Mouse (Mus musculus): ENCODE data around the gene Ccdc82. TPM values are rescaled to one million over a fixed set of nuclear protein-coding genes. Genes with fewer than 3 reads are reported as not detected.

Ccdc82 gene
- polyA plus RNA-seq, 1 experiment from 2014 or later = 5.2 TPM

- WGBS = 92% methylated on average over 1 of the region's 1 CpGs
- no peak overlapping the region for H3K27ac ChIP-seq (ENCODE audit: low read depth, low read length)
- H3K4me1 ChIP-seq (replicated peaks; ENCODE audit: control insufficient read depth, insufficient read depth, low read length) = no peaks in the 10 kb centered on the region
- no peaks in the 10 kb centered on the region; the same call in 1 of the 2 replicates for H3K36me3 ChIP-seq (ENCODE audit: control insufficient read depth, insufficient read depth)
- no peak overlapping the region for H3K9ac ChIP-seq (ENCODE audit: low read depth, low read length)
- no peak for ATAC-seq
- no peak for TF ChIP-seq CTCF (IDR thresholded peaks at IDR 0.05; ENCODE audit: low read depth)
- H3K4me2 ChIP-seq (replicated peaks; ENCODE audit: low read depth) = no peak overlapping the region
- no peaks in the 10 kb centered on the region for H3K9me3 ChIP-seq (ENCODE audit: control insufficient read depth)
- no peaks in the 10 kb centered on the region for H3K27me3 ChIP-seq (replicated peaks; ENCODE audit: control insufficient read depth, insufficient read depth, low read length)
- no peak overlapping the region for H3K4me3 ChIP-seq (ENCODE audit: low read depth, low read length)
Measured at GRCm38 (mm10) chr9:13256726-13257125, 10.0 kb downstream of the Ccdc82 start.

- H3K27ac ChIP-seq (ENCODE audit: low read depth, low read length) = no peak overlapping the region
- WGBS = 94% methylated on average over 2 of the region's 2 CpGs
- no peaks in the 10 kb centered on the region for H3K27me3 ChIP-seq (replicated peaks; ENCODE audit: control insufficient read depth, insufficient read depth, low read length)
- no peak overlapping the region for H3K4me3 ChIP-seq (ENCODE audit: low read depth, low read length)
- H3K9me3 ChIP-seq (ENCODE audit: control insufficient read depth) = no peaks in the 10 kb centered on the region
- H3K9ac ChIP-seq (ENCODE audit: low read depth, low read length) = no peak overlapping the region
- no peaks in the 10 kb centered on the region; the same call in 1 of the 2 replicates for H3K36me3 ChIP-seq (ENCODE audit: control insufficient read depth, insufficient read depth)
- H3K4me2 ChIP-seq (replicated peaks; ENCODE audit: low read depth) = no peak overlapping the region
- H3K4me1 ChIP-seq (replicated peaks; ENCODE audit: control insufficient read depth, insufficient read depth, low read length) = no peaks in the 10 kb centered on the region
- no peak for TF ChIP-seq CTCF (IDR thresholded peaks at IDR 0.05; ENCODE audit: low read depth)
- no peak for ATAC-seq
Measured at GRCm38 (mm10) chr9:13258173-13258572, 11.4 kb downstream of the Ccdc82 start.

GRCm38 (mm10) chr9:13260980-13261379 is 14.2 kb downstream of the Ccdc82 start:
- Histone ChIP-seq H3K4me1 (replicated peaks; ENCODE audit: control insufficient read depth, insufficient read depth, low read length) (no peaks in the 10 kb centered on the region), H3K9me3 (ENCODE audit: control insufficient read depth) (no peaks in the 10 kb centered on the region), H3K36me3 (ENCODE audit: control insufficient read depth, insufficient read depth) (no peaks in the 10 kb centered on the region), H3K9ac (ENCODE audit: low read depth, low read length) (no peak overlapping the region), H3K27ac (ENCODE audit: low read depth, low read length) (no peak overlapping the region), H3K4me2 (replicated peaks; ENCODE audit: low read depth) (no peak overlapping the region), H3K4me3 (ENCODE audit: low read depth, low read length) (no peak overlapping the region), H3K27me3 (replicated peaks; ENCODE audit: control insufficient read depth, insufficient read depth, low read length) (no peaks in the 10 kb centered on the region)
- TF ChIP-seq CTCF (IDR thresholded peaks at IDR 0.05; ENCODE audit: low read depth) = no peak
- ATAC-seq = no peak
- 75% methylated on average over 3 of the region's 3 CpGs for WGBS

GRCm38 (mm10) chr9:13273219-13273618 is 26.5 kb downstream of the Ccdc82 start:
- ATAC-seq = no peak
- no peaks in the 10 kb centered on the region for H3K9me3 ChIP-seq (ENCODE audit: control insufficient read depth)
- peaks cover 5% of the 10 kb centered on the region; the same call in 1 of the 2 replicates for H3K36me3 ChIP-seq (ENCODE audit: control insufficient read depth, insufficient read depth)
- H3K4me2 ChIP-seq (replicated peaks; ENCODE audit: low read depth) = no peak overlapping the region
- H3K4me3 ChIP-seq (ENCODE audit: low read depth, low read length) = no peak overlapping the region
- H3K27ac ChIP-seq (ENCODE audit: low read depth, low read length) = no peak overlapping the region
- 90% methylated on average over 1 of the region's 1 CpGs for WGBS
- H3K4me1 ChIP-seq (replicated peaks; ENCODE audit: control insufficient read depth, insufficient read depth, low read length) = no peaks in the 10 kb centered on the region
- no peak for TF ChIP-seq CTCF (IDR thresholded peaks at IDR 0.05; ENCODE audit: low read depth)
- H3K9ac ChIP-seq (ENCODE audit: low read depth, low read length) = no peak overlapping the region
- H3K27me3 ChIP-seq (replicated peaks; ENCODE audit: control insufficient read depth, insufficient read depth, low read length) = no peaks in the 10 kb centered on the region

- no peaks in the 10 kb centered on the region for H3K9me3 ChIP-seq (ENCODE audit: control insufficient read depth)
- no peak overlapping the region for H3K4me3 ChIP-seq (ENCODE audit: low read depth, low read length)
- TF ChIP-seq CTCF (IDR thresholded peaks at IDR 0.05; ENCODE audit: low read depth) = no peak
- peaks cover 7% of the 10 kb centered on the region; the same call in 1 of the 2 replicates for H3K36me3 ChIP-seq (ENCODE audit: control insufficient read depth, insufficient read depth)
- H3K4me1 ChIP-seq (replicated peaks; ENCODE audit: control insufficient read depth, insufficient read depth, low read length) = no peaks in the 10 kb centered on the region
- H3K9ac ChIP-seq (ENCODE audit: low read depth, low read length) = no peak overlapping the region
- no peaks in the 10 kb centered on the region for H3K27me3 ChIP-seq (replicated peaks; ENCODE audit: control insufficient read depth, insufficient read depth, low read length)
- ATAC-seq = no peak
- WGBS = 78% methylated on average over 2 of the region's 2 CpGs
- H3K4me2 ChIP-seq (replicated peaks; ENCODE audit: low read depth) = no peak overlapping the region
- no peak overlapping the region for H3K27ac ChIP-seq (ENCODE audit: low read depth, low read length)
Measured at GRCm38 (mm10) chr9:13287482-13287881, 40.7 kb downstream of the Ccdc82 start.

GRCm38 (mm10) chr9:13296274-13297121 is 49.7 kb downstream of the Ccdc82 start:
- peak; percentile 86 for TF ChIP-seq CTCF (IDR thresholded peaks at IDR 0.05; ENCODE audit: low read depth)
- no peak overlapping the region; the same call in 1 of the 2 replicates for H3K27ac ChIP-seq (ENCODE audit: low read depth, low read length)
- no peaks in the 10 kb centered on the region for H3K36me3 ChIP-seq (ENCODE audit: control insufficient read depth, insufficient read depth)
- peak overlapping the region; percentile 57 for H3K4me3 ChIP-seq (ENCODE audit: low read depth, low read length)
- under 1% methylated on average over 28 of the region's 28 CpGs for WGBS
- no peaks in the 10 kb centered on the region for H3K9me3 ChIP-seq (ENCODE audit: control insufficient read depth)
- no peaks in the 10 kb centered on the region for H3K27me3 ChIP-seq (replicated peaks; ENCODE audit: control insufficient read depth, insufficient read depth, low read length)
- peak overlapping the region; percentile 60 for H3K9ac ChIP-seq (ENCODE audit: low read depth, low read length)
- no peaks in the 10 kb centered on the region; the same call in 1 of the 2 replicates for H3K4me1 ChIP-seq (replicated peaks; ENCODE audit: control insufficient read depth, insufficient read depth, low read length)
- peak; percentile 94 for ATAC-seq
- H3K4me2 ChIP-seq (replicated peaks; ENCODE audit: low read depth) = peak overlapping the region; percentile 67
